Mouse (Mus musculus) heart, postnatal 25 days (tissue): ENCODE data around the gene Cmah. TPM values are rescaled to one million over a fixed set of nuclear protein-coding genes. Genes with fewer than 3 reads are reported as not detected.

Source experiments
- DNase-seq: peaks from one replicate; pipeline ENCODE4 v3.0.0; 2022; ENCODE audit warnings: low spot score
- intact Hi-C: fragments of 180-260 bp; cut with DNase I; formaldehyde crosslinking; loops from one replicate; pipeline ENCODE4 v1.15.1; 2025
- total RNA-seq, 2 experiments: library from RNA; stranded (reverse); gene quantifications; 2 replicates each; pipeline ENCODE4 v1.2.3; 2021

The Cmah gene
- total RNA-seq, 2 experiments from 2014 or later, result 2.9 to 4.9 TPM

- intact Hi-C loops, result no loop called here
- no peak for DNase-seq
Measured at GRCm38 (mm10) chr13:24463767-24464166, 136.6 kb downstream of the Cmah start.

GRCm38 (mm10) chr13:24466027-24466426, 138.8 kb downstream of the Cmah start:
- no peak for DNase-seq
- intact Hi-C loops, result no loop called here

- DNase-seq, result no peak
- intact Hi-C loops, result no loop called here
Measured at GRCm38 (mm10) chr13:24467806-24468205, 140.6 kb downstream of the Cmah start.

GRCm38 (mm10) chr13:24477564-24477963, 150.4 kb downstream of the Cmah start:
- intact Hi-C loops, result no loop called here
- DNase-seq, result no peak

- no peak for DNase-seq
- intact Hi-C loops, result no loop called here
Measured at GRCm38 (mm10) chr13:24479516-24479915, 152.3 kb downstream of the Cmah start.

- intact Hi-C loops, result loop anchor here (5.0 kb wide), 2 partner anchors 296 to 506 kb away; no protein-coding TSS in a partner anchor
- no peak for DNase-seq
Measured at GRCm38 (mm10) chr13:24480824-24481223, 153.6 kb downstream of the Cmah start.

GRCm38 (mm10) chr13:24481615-24482295, 154.6 kb downstream of the Cmah start:
- DNase-seq, result no peak
- intact Hi-C loops, result loop anchor here (1.0 to 5.0 kb wide), 4 partner anchors 206 to 506 kb away; no protein-coding TSS in a partner anchor

GRCm38 (mm10) chr13:24483691-24484090, 156.5 kb downstream of the Cmah start:
- no peak for DNase-seq
- intact Hi-C loops, result loop anchor here (2.0 to 5.0 kb wide), 3 partner anchors 294 to 504 kb away; no protein-coding TSS in a partner anchor

- intact Hi-C loops, result loop anchor here (5.0 kb wide), 2 partner anchors 292 to 502 kb away; no protein-coding TSS in a partner anchor
- DNase-seq, result no peak
Measured at GRCm38 (mm10) chr13:24484811-24485210, 157.6 kb downstream of the Cmah start.

- intact Hi-C loops, result no loop called here
- DNase-seq, result no peak
Measured at GRCm38 (mm10) chr13:24485964-24486363, 158.8 kb downstream of the Cmah start.

- no peak for DNase-seq
- intact Hi-C loops, result no loop called here
Measured at GRCm38 (mm10) chr13:24486403-24486802, 159.2 kb downstream of the Cmah start.

GRCm38 (mm10) chr13:24487061-24487460, 159.9 kb downstream of the Cmah start:
- intact Hi-C loops, result no loop called here
- DNase-seq, result no peak

GRCm38 (mm10) chr13:24487546-24487945, 160.3 kb downstream of the Cmah start:
- DNase-seq, result no peak
- intact Hi-C loops, result no loop called here

- intact Hi-C loops, result no loop called here
- no peak for DNase-seq
Measured at GRCm38 (mm10) chr13:24488526-24489070, 161.4 kb downstream of the Cmah start.

GRCm38 (mm10) chr13:24489515-24489914, 162.3 kb downstream of the Cmah start:
- DNase-seq, result no peak
- intact Hi-C loops, result no loop called here

GRCm38 (mm10) chr13:24490041-24490440, 162.8 kb downstream of the Cmah start:
- intact Hi-C loops, result no loop called here
- no peak for DNase-seq

GRCm38 (mm10) chr13:24491101-24491500, 163.9 kb downstream of the Cmah start:
- intact Hi-C loops, result no loop called here
- no peak for DNase-seq

- intact Hi-C loops, result no loop called here
- no peak for DNase-seq
Measured at GRCm38 (mm10) chr13:24493784-24494183, 166.6 kb downstream of the Cmah start.

- no peak for DNase-seq
- intact Hi-C loops, result loop anchor here (5.0 kb wide), 1 partner anchor 191 kb away; no protein-coding TSS in a partner anchor
Measured at GRCm38 (mm10) chr13:24496353-24496752, 169.1 kb downstream of the Cmah start.

GRCm38 (mm10) chr13:24497001-24497400, 169.8 kb downstream of the Cmah start:
- no peak for DNase-seq
- intact Hi-C loops, result loop anchor here (5.0 kb wide), 1 partner anchor 190 kb away; no protein-coding TSS in a partner anchor

- no peak for DNase-seq
- intact Hi-C loops, result loop anchor here (5.0 kb wide), 1 partner anchor 189 kb away; no protein-coding TSS in a partner anchor
Measured at GRCm38 (mm10) chr13:24498342-24498741, 171.1 kb downstream of the Cmah start.
